Mouse (Mus musculus) kidney, embryonic 15.5 days (tissue): Measurements from ENCODE around the gene Mgea5. TPM values are rescaled to one million over a fixed set of nuclear protein-coding genes. Genes with fewer than 3 reads are reported as not detected.

Experiments used
- ATAC-seq: fragments of 200-750 bp; cut with Nextera tagmentation; replicated peaks from 2 replicates; pipeline ENCODE4 v1.8.0; 2017; ENCODE audit warnings: moderate TSS enrichment; ENCODE audit not compliant: low FRiP score
- H3K27ac ChIP-seq: fragments of 300-500 bp; sonication (generic); 2 replicates; pipeline ENCODE4 v1.5.1; 2015; ENCODE audit warnings: mild to moderate bottlenecking, inconsistent platforms
- H3K27me3 ChIP-seq: fragments of 300-500 bp; sonication (generic); 2 replicates; pipeline ENCODE4 v1.6.1; 2015; ENCODE audit warnings: inconsistent platforms
- H3K36me3 ChIP-seq: fragments of 300-500 bp; sonication (generic); 2 replicates; pipeline ENCODE4 v1.6.1; 2015; ENCODE audit warnings: inconsistent platforms
- H3K4me1 ChIP-seq: fragments of 300-500 bp; sonication (generic); 2 replicates; pipeline ENCODE4 v1.6.1; 2015; ENCODE audit warnings: inconsistent platforms
- H3K4me2 ChIP-seq: fragments of 300-500 bp; sonication (generic); 2 replicates; pipeline ENCODE4 v1.6.1; 2015; ENCODE audit warnings: moderate library complexity, mild to moderate bottlenecking, inconsistent platforms
- H3K4me3 ChIP-seq: fragments of 300-500 bp; sonication (generic); replicated peaks from 2 replicates; pipeline ENCODE4 v1.5.1; 2015; ENCODE audit warnings: mild to moderate bottlenecking, inconsistent platforms
- H3K9ac ChIP-seq: fragments of 300-500 bp; sonication (generic); 2 replicates; pipeline ENCODE4 v1.6.1; 2015; ENCODE audit warnings: mild to moderate bottlenecking, inconsistent platforms
- H3K9me3 ChIP-seq: fragments of 300-500 bp; sonication (generic); replicated peaks from 2 replicates; pipeline ENCODE4 v1.6.1; 2016; ENCODE audit warnings: inconsistent platforms
- WGBS: fragments of 180-500 bp; shearing (Covaris S2); methylation state at CpG from one replicate; pipeline ENCODE4 v1.1.7; 2015; ENCODE audit warnings: mixed read lengths; 5-methylcytosine and 5-hydroxymethylcytosine counted together
- polyA plus RNA-seq: library from polyadenylated mRNA; unstranded; fragments of >200 nt; fragmentation: Nextera tagmentation; extraction: Ambion mirVana; gene quantifications from 2 replicates; pipeline ENCODE4 v1.2.1, GENCODE M21; 2015

Gene Mgea5
- polyA plus RNA-seq, 1 experiment from 2014 or later: 53.3 TPM

DNA sequence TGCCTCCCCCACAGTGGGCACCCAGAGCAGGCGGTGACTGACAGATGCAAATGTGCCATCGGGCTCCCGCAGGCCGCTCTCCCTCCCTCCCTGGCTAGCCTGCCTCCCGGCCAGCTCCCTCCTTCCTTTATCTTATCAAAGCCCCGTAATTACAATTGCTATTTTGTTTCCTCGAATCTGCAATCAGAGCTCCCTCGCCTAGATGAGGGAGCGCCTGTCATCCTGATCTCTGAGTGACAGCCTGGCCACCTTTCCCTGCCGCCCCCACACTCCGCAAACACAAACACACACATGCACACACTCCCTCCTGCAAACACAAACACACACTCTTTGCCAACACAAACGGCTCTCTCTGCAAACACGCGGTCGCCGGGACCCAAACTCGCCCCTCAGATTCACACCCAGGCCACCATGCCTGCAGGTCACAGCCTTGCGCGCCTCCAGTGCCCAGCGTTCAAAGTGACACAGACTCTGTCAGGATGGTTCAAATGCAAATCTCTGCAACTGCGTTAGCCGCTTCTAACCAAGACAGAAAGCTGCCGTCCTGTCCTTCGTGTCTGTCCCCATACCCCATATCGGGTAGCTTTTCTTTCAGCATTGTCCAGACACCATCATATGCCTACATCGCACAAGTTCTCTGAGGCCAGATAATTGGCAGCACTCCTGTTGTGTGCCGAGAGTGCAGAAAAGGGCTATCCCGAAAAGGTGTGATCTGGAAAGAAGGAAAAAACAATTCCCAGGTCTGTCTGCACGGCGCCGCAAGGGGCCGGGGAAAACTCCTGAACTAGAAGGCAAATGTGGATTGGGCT lies 38.1 kb downstream of the Mgea5 start:
- no peak for ATAC-seq
- peak overlapping the region; percentile 26 for H3K4me2 ChIP-seq
- WGBS: 4% methylated on average over 32 of the region's 32 CpGs
- peaks cover 3% of the 10 kb centered on the region; the same call in 1 of the 2 replicates for H3K36me3 ChIP-seq
- peak overlapping the region; percentile 10 for H3K4me3 ChIP-seq
- no peak overlapping the region for H3K9ac ChIP-seq
- H3K27ac ChIP-seq: no peak overlapping the region
- peaks cover 61% of the 10 kb centered on the region for H3K27me3 ChIP-seq
- no peaks in the 10 kb centered on the region for H3K9me3 ChIP-seq
- peaks cover 65% of the 10 kb centered on the region for H3K4me1 ChIP-seq

DNA sequence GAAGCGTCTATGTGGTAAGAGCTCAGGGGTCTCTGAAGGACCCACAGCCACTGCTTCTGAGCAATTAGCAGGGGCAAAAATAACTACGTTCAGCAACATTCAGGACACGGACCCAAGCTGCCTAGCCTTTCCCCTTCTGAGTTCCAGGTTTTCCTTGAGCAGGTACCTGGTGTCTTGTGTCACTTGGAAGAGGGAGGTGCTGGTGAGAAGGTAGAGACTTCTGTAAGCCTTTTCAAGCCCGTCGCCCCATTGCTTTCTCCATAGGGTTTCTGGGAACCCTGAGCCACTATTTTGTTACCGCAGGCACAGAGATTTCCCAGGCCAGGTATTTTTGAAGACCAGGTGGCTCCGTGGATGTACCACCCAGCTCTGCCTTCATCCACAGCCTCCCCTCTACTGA lies 40.0 kb downstream of the Mgea5 start:
- Histone ChIP-seq H3K27ac (no peak overlapping the region), H3K36me3 (no peaks in the 10 kb centered on the region), H3K9ac (no peak overlapping the region), H3K4me2 (0 out of 2 replicates have a peak overlapping the region, but pooled peaks have one; percentile 93), H3K9me3 (no peaks in the 10 kb centered on the region), H3K27me3 (peaks cover 79% of the 10 kb centered on the region), H3K4me3 (peak overlapping the region; percentile 53; the same call in 1 of the 2 replicates), H3K4me1 (peaks cover 59% of the 10 kb centered on the region)
- 39% methylated on average over 7 of the region's 7 CpGs for WGBS
- ATAC-seq: no peak

DNA sequence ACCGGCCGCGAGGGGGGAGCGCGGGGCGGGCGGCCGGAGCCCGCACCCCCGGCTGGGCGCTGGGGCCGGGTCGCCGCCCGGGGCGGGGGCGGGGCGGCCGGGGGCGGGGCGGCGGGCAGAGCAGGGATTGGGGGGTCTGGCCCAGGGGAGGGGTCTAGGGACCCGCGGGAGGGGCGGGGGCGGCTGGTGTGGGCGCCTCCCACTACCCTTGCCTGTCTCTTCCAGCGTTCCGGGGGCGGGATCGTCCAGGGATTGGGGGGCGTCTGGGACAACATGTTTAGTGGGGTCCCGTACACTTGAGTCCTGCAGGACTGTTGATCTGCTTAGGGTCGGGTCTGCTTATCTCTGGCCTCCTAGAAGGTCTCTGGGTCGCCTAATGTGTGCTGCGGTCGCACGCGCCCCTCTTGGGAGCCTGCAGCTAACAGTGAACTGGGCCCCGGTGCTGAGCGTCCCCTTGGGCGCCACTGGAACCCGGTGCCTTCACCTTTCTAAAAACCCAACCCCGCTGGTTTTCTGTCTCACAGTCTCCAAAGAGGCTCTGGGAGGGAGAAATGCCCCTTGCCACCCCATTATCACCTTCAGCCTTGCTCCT lies 40.6 kb downstream of the Mgea5 start:
- peaks cover 53% of the 10 kb centered on the region for H3K4me1 ChIP-seq
- H3K9ac ChIP-seq: peak overlapping the region; percentile 47

DNA sequence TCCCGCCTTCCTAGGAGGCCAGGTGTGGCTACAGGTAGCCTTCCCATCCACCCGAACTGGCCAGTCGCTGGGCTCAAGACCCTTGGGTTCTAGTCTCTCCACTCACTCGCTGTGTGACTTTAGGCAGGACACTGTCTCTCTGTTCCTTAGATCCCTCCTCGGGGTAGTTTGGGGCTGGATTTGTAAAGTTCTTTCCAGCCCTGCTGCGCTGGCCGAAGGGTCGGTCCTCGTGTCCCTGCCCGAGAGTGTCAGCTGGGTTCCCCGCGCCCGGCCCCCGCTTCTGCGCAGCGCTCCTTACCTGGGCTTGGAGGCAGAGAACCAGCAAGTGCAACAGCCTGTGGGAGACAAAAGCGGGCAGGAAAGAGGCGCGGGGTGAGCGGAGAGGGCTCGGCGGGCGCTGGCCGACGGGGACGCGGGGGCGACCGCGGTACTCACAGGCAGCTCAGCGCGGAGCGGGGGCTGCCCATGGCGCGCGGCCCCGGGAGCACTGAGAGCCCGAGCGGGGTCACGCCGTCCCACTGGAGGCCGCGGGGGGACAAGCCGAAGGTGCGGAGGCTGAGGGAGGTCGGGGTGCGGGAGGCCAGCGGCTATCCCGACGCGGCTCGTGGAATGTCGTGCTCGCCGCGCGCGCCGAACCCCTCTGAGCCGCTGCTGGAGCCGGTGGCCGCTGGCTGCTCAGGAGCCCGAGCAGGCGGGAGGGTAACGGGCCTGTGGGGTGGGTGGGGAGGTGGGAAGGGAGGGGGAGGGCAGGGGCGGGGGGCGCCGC lies 41.2 kb downstream of the Mgea5 start, which contains the start of gene Fgf8:
Gene Fgf8 (minus strand): TSS at position 698 of the 766 bp plus-strand sequence.
- Histone ChIP-seq H3K4me3 (peak within 1 kb of the TSS; percentile 53), H3K9me3 (no peaks in the 10 kb centered on the region), H3K27ac (no peak within 1 kb of the TSS), H3K36me3 (no peaks in the 10 kb centered on the region), H3K9ac (peak within 1 kb of the TSS; percentile 47), H3K4me2 (peak within 1 kb of the TSS; percentile 93), H3K4me1 (peaks cover 53% of the 10 kb centered on the region), H3K27me3 (peaks cover 91% of the 10 kb centered on the region)
- under 1% methylated on average over 49 of the region's 68 CpGs for WGBS
- 0 out of 2 replicates have a peak, but pooled peaks have one; percentile 18 for ATAC-seq

More for the DNA sequence above, 40.6 kb downstream of the Mgea5 start:
- Histone ChIP-seq H3K36me3 (no peaks in the 10 kb centered on the region), H3K27ac (no peak overlapping the region), H3K4me2 (peak overlapping the region; percentile 93), H3K4me3 (peak overlapping the region; percentile 53), H3K27me3 (peaks cover 84% of the 10 kb centered on the region), H3K9me3 (no peaks in the 10 kb centered on the region)
- ATAC-seq: no peak
- 2% methylated on average over 29 of the region's 44 CpGs for WGBS

DNA sequence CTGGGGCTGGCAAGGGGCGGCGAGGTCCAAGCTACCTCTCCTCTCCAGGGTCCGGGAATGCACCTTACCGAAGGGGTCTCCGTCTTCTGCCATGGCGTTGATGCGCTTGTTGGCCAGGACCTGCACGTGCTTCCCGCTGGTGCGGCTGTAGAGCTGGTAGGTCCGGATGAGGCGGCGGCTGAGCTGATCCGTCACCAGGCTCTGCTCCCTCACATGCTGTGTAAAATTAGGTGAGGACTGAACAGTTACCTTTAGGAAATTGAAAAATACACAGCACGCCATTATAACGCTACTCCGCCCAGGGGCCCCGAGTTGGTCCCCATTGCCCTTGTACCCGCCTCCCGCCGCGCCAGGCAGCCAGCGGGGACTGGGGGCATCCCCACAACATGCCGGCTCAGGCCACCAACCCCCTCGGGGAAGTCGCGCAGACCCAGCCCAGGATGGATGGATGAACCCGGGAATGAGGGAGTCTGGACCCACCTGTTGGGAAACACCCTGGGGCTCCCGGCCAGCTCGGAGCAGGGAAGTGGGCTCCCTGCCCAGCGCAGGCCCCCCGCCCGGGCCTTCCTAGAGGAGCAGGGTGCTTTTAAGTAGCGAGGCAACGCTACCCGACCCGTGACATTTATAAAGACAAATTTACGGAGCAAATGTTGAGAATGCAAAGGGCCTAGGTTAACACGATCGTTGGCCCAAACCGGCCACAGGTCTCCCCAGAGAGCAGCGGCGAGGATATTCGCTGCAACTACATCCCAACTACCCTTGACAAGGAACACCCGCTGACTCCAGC lies 42.0 kb downstream of the Mgea5 start:
- Histone ChIP-seq H3K9ac (peak overlapping the region; percentile 47), H3K27ac (no peak overlapping the region), H3K27me3 (peaks cover 99% of the 10 kb centered on the region), H3K4me2 (peak overlapping the region; percentile 93), H3K9me3 (no peaks in the 10 kb centered on the region), H3K4me3 (peak overlapping the region; percentile 53), H3K36me3 (no peaks in the 10 kb centered on the region), H3K4me1 (peaks cover 55% of the 10 kb centered on the region)
- no peak for ATAC-seq
- WGBS: 3% methylated on average over 45 of the region's 45 CpGs

DNA sequence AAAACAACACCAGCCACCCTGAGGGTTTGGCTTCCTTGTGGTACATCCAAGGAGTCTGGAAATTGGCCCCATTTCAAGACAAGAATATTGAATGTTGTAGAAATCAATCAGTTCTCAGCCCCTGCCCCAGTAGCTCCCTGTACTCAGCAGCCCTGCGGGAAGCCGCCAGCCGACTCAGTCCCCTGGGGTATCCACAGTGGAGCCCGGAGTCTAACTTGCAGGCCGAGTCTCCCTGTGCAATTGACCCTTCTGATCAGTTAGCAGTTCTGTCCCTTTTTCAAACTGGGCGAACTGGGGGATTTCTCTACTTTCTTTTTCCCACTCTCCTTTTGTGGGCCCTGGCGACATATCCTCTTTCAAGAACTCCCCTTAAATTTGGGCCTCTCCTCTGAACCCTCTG lies 42.8 kb downstream of the Mgea5 start:
- no peaks in the 10 kb centered on the region for H3K9me3 ChIP-seq

DNA sequence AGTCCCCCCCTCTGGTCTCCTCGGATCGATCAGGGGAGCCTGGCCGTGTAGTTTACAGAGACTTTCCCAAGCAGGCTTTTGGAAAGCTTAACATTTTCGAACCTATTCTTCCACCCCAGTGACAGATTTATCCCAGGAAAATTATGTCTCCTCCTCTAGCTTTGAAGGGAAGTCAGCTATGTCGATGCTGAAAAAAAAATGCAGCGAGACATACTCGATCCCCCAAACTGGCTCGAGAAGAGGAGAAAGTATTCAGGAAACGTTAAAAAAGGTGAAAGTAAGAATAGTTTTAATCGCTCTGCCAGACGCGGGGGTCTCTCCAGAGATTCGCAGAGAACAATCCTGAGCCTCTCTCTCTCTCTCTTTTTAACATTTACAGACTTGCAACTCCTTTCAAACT lies 43.4 kb downstream of the Mgea5 start:
- H3K4me2 ChIP-seq: peak overlapping the region; percentile 27; the same call in 1 of the 2 replicates
- peaks cover 51% of the 10 kb centered on the region for H3K4me1 ChIP-seq
- peak overlapping the region; percentile 10; the same call in 1 of the 2 replicates for H3K4me3 ChIP-seq
- H3K9ac ChIP-seq: no peak overlapping the region
- no peaks in the 10 kb centered on the region for H3K9me3 ChIP-seq
- no peak for ATAC-seq
- 6% methylated on average over 13 of the region's 13 CpGs for WGBS
- no peak overlapping the region for H3K27ac ChIP-seq
- no peaks in the 10 kb centered on the region for H3K36me3 ChIP-seq
- peaks cover 99% of the 10 kb centered on the region for H3K27me3 ChIP-seq

More for the DNA sequence above, 42.8 kb downstream of the Mgea5 start:
- Histone ChIP-seq H3K27me3 (peaks cover 99% of the 10 kb centered on the region), H3K4me3 (peak overlapping the region; percentile 53), H3K4me1 (peaks cover 52% of the 10 kb centered on the region), H3K27ac (no peak overlapping the region), H3K36me3 (no peaks in the 10 kb centered on the region), H3K4me2 (peak overlapping the region; percentile 93), H3K9ac (0 out of 2 replicates have a peak overlapping the region, but pooled peaks have one; percentile 47)
- WGBS: 12% methylated on average over 7 of the region's 7 CpGs
- no peak for ATAC-seq

DNA sequence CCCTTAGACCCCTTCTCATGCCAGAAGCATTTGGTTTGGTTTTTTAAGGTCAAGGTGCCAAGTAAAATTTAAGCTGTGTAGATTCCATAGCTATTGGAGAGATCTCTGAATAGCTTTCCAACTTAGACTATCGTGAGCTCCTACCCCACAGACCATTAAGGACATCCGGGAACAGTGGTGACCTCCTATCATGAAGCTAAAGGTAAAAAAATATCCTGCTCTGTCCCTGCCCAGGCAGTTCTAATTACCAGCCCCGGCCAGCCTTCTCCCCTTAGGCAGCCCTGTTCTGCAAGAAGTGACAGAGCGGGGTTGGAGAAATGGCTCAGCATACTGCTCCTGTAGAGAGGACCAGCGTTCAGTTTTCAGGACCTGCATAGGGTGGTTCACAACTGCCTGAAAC lies 45.1 kb downstream of the Mgea5 start:
- 47% methylated on average over 5 of the region's 5 CpGs for WGBS
- Histone ChIP-seq H3K36me3 (no peaks in the 10 kb centered on the region), H3K9me3 (no peaks in the 10 kb centered on the region), H3K4me3 (no peak overlapping the region), H3K9ac (no peak overlapping the region), H3K4me1 (peaks cover 65% of the 10 kb centered on the region), H3K27ac (no peak overlapping the region), H3K4me2 (no peak overlapping the region), H3K27me3 (peaks cover 97% of the 10 kb centered on the region)
- no peak for ATAC-seq

DNA sequence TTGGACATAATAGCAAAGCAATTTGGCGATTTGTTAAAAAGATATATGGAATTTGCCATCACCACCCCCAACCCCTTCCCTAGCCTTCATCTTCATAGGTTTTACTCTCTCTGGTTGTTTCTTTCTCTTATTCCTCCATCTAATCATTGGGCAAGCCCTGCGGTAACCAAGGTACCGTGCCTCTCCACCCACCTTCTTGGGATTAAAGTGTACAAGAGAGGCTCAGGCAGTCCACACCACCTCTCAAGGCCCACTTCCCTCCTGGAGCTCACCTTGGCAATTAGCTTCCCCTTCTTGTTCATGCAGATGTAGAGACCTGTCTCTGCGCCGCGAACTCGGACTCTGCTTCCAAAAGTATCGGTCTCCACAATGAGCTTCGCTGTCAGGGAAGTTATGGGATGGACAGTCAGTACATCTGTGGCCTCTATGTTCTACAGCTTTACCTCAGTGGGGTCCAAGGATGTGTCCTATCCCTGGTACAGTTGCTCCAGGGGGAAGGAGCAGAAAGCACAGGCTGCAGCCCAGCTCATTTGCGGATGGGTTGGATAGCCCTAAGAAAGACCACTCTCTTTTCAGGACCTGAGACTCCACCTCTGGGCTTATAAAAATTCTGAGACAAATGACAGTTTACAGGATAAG lies 45.7 kb downstream of the Mgea5 start:
- peaks cover 97% of the 10 kb centered on the region for H3K27me3 ChIP-seq

DNA sequence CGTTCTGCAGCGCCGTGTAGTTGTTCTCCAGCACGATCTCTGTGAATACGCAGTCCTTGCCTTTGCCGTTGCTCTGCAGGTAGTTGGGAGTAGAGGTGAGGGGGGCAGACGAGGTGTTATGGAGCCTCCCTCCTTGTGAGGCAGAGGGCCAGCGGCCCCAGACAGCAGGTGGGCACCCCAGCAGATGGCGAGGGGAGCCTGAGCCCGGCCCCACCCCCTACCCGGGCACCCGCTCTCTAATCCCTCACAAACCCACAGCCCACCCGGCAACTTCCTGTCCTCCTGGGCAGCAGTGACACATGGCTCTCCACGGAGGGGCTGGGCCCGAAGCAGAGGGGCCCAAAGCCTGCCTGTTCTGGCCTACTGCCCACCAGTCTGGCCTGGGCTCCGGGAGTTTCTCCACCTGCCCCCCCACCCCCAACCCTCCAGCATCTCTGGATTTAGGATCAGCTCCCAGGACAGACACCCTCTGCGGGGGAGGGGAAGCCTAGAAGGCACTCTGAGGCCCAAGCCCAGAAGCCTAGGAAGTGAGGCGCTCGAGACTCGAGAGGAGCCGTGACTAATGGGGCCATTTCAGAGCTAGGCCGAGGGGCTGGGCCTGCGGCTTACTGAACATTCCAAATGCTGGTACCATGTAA lies 46.3 kb downstream of the Mgea5 start:
- Histone ChIP-seq H3K4me1 (peaks cover 58% of the 10 kb centered on the region), H3K9me3 (no peaks in the 10 kb centered on the region), H3K4me2 (peak overlapping the region; percentile 61), H3K9ac (0 out of 2 replicates have a peak overlapping the region, but pooled peaks have one; percentile 21), H3K27me3 (peaks cover 97% of the 10 kb centered on the region), H3K36me3 (no peaks in the 10 kb centered on the region), H3K4me3 (peak overlapping the region; percentile 32), H3K27ac (no peak overlapping the region)
- WGBS: 13% methylated on average over 23 of the region's 23 CpGs
- ATAC-seq: peak; percentile 24

More for the DNA sequence above, 45.7 kb downstream of the Mgea5 start:
- Histone ChIP-seq H3K9ac (no peak overlapping the region), H3K4me1 (peaks cover 64% of the 10 kb centered on the region), H3K9me3 (no peaks in the 10 kb centered on the region), H3K4me2 (no peak overlapping the region), H3K4me3 (no peak overlapping the region), H3K36me3 (no peaks in the 10 kb centered on the region), H3K27ac (no peak overlapping the region)
- ATAC-seq: no peak
- 80% methylated on average over 10 of the region's 10 CpGs for WGBS
